Mouse (Mus musculus): ENCODE results near the gene Rab3ip. TPM values are rescaled to one million over a fixed set of nuclear protein-coding genes. Genes with fewer than 3 reads are reported as not detected.

Rab3ip gene
- polyA plus RNA-seq, 1 experiment from 2014 or later = 45.7 TPM

DNA sequence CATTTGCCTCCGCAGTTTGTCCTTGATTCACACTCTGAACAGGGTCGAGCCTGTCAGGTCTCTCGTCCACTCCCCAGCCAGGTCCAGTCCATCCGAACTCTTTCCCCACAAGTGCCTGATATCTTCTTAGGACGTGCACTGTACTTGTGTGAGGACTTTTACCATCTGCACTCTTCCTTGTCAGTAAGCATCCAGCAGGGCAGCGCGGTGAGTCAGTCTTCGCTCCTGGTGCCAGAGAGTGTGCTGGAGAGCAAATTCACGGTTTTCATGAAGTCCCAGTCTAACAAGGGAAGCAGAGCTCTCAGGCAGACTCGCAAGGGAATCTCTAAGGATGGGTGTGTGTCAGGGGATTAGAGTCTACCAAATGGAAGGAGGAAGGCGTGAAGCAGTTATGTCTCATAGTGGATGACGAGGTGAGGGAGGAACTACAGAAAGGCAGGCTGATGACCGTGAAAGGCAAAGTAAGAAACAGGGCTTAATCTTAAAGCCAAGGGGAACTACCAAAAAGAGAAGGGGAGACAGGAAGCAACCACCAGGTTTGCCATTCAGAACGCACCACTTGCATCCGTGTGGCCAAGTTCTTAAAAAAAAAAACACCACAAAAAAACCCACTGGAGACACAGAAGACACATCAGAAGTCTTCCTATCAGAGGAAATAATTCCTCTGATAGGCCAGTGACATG is 18.9 kb downstream of the Rab3ip start:
- ATAC-seq (replicated peaks; ENCODE audit: low FRiP score) (no peak), DNase-seq (ENCODE audit: low spot score) (no peak)
- Histone ChIP-seq H3K4me3 (ENCODE audit: low read depth, low read length) (no peak overlapping the region), H3K4me2 (ENCODE audit: low read depth, low read length, severe bottlenecking) (no peak overlapping the region), H3K9ac (ENCODE audit: low read length) (no peak overlapping the region), H3K27ac (ENCODE audit: low read depth, low read length) (no peak overlapping the region), H3K4me1 (replicated peaks; ENCODE audit: control insufficient read depth, insufficient read depth, low read length) (no peaks in the 10 kb centered on the region), H3K27me3 (ENCODE audit: control insufficient read depth, insufficient read depth, low read length) (no peaks in the 10 kb centered on the region), H3K9me3 (ENCODE audit: control insufficient read depth, low read length) (no peaks in the 10 kb centered on the region), H3K36me3 (ENCODE audit: control insufficient read depth, insufficient read depth, low read length) (no peaks in the 10 kb centered on the region; the same call in 1 of the 2 replicates)
- WGBS = 90% methylated on average over 15 of the region's 15 CpGs

DNA sequence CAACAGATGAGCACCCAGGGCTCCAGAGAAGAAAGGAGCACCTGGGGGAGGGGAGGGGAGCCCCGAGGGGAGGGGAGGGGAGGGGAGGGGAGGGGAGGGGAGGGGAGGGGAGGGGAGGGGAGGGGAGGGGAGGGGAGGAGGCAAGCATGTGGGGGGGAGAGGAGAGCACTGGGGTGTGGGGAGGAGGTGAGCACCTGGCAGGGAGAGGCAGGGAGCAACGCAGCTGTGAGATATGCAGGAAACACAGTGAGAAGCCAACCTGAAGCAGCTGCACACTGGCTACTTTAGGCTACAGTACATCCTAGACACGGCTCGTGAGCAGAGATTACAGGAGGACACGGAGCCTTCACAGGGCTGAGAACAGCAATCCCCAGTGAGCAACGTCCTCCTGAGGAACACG is 19.6 kb downstream of the Rab3ip start:
- 88% methylated on average over 6 of the region's 7 CpGs for WGBS

DNA sequence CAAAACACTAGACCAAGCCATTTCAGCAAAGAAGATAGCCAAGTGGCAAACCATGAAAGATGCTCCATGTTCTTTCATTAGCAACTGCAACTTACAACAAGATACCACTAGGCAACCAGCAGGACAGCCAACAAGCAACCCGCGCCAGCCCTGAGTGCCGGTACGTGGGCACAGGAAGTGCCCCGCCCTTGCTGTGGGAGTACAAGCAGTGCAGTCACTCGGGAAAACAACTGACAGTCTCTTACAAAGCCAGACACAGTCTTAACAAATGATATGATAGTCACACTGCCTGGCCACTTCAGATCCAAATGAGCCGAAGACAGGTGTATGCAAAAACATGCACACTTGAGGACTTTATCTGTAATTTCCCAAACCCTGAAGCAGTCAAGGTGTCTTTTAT is 20.1 kb downstream of the Rab3ip start:
- Histone ChIP-seq H3K27ac (ENCODE audit: low read depth, low read length) (no peak overlapping the region), H3K9me3 (ENCODE audit: control insufficient read depth, low read length) (no peaks in the 10 kb centered on the region), H3K36me3 (ENCODE audit: control insufficient read depth, insufficient read depth, low read length) (no peaks in the 10 kb centered on the region; the same call in 1 of the 2 replicates), H3K4me3 (ENCODE audit: low read depth, low read length) (no peak overlapping the region), H3K4me1 (replicated peaks; ENCODE audit: control insufficient read depth, insufficient read depth, low read length) (no peaks in the 10 kb centered on the region), H3K4me2 (ENCODE audit: low read depth, low read length, severe bottlenecking) (no peak overlapping the region), H3K9ac (ENCODE audit: low read length) (no peak overlapping the region), H3K27me3 (ENCODE audit: control insufficient read depth, insufficient read depth, low read length) (no peaks in the 10 kb centered on the region)
- no peak for DNase-seq (ENCODE audit: low spot score)
- 86% methylated on average over 7 of the region's 7 CpGs for WGBS
- no peak for ATAC-seq (replicated peaks; ENCODE audit: low FRiP score)

More for the DNA sequence above, 19.6 kb downstream of the Rab3ip start:
- H3K4me2 ChIP-seq (ENCODE audit: low read depth, low read length, severe bottlenecking) = no peak overlapping the region
- H3K9me3 ChIP-seq (ENCODE audit: control insufficient read depth, low read length) = no peaks in the 10 kb centered on the region
- H3K36me3 ChIP-seq (ENCODE audit: control insufficient read depth, insufficient read depth, low read length) = no peaks in the 10 kb centered on the region; the same call in 1 of the 2 replicates
- no peaks in the 10 kb centered on the region for H3K27me3 ChIP-seq (ENCODE audit: control insufficient read depth, insufficient read depth, low read length)
- no peak for DNase-seq (ENCODE audit: low spot score)
- H3K27ac ChIP-seq (ENCODE audit: low read depth, low read length) = no peak overlapping the region
- H3K9ac ChIP-seq (ENCODE audit: low read length) = no peak overlapping the region
- no peak overlapping the region for H3K4me3 ChIP-seq (ENCODE audit: low read depth, low read length)
- no peak for ATAC-seq (replicated peaks; ENCODE audit: low FRiP score)
- no peaks in the 10 kb centered on the region for H3K4me1 ChIP-seq (replicated peaks; ENCODE audit: control insufficient read depth, insufficient read depth, low read length)

DNA sequence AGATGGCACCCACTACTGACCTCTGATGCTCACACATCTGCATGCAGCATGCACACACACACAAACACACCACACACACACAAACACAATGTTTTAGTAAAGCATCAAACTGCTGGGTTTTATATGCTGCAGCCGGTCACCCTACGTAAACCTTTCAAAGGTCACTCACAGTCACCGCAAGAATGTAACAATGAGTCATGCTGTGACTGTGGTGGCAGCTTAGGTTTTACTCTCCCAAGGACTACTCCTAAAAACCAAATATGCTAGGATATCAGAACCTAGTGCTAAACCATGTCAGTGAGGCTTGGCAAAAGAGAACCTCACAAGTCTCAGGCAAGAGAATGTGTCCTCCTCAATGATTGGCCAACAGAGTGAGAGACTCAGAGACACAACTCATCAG is 21.7 kb downstream of the Rab3ip start:
- Histone ChIP-seq H3K9me3 (ENCODE audit: control insufficient read depth, low read length) (no peaks in the 10 kb centered on the region), H3K27ac (ENCODE audit: low read depth, low read length) (no peak overlapping the region), H3K4me1 (replicated peaks; ENCODE audit: control insufficient read depth, insufficient read depth, low read length) (no peaks in the 10 kb centered on the region), H3K4me2 (ENCODE audit: low read depth, low read length, severe bottlenecking) (no peak overlapping the region), H3K36me3 (ENCODE audit: control insufficient read depth, insufficient read depth, low read length) (no peaks in the 10 kb centered on the region; the same call in 1 of the 2 replicates), H3K4me3 (ENCODE audit: low read depth, low read length) (no peak overlapping the region), H3K9ac (ENCODE audit: low read length) (no peak overlapping the region), H3K27me3 (ENCODE audit: control insufficient read depth, insufficient read depth, low read length) (no peaks in the 10 kb centered on the region)
- 91% methylated on average over 3 of the region's 3 CpGs for WGBS
- DNase-seq (ENCODE audit: low spot score) = no peak
- no peak for ATAC-seq (replicated peaks; ENCODE audit: low FRiP score)

DNA sequence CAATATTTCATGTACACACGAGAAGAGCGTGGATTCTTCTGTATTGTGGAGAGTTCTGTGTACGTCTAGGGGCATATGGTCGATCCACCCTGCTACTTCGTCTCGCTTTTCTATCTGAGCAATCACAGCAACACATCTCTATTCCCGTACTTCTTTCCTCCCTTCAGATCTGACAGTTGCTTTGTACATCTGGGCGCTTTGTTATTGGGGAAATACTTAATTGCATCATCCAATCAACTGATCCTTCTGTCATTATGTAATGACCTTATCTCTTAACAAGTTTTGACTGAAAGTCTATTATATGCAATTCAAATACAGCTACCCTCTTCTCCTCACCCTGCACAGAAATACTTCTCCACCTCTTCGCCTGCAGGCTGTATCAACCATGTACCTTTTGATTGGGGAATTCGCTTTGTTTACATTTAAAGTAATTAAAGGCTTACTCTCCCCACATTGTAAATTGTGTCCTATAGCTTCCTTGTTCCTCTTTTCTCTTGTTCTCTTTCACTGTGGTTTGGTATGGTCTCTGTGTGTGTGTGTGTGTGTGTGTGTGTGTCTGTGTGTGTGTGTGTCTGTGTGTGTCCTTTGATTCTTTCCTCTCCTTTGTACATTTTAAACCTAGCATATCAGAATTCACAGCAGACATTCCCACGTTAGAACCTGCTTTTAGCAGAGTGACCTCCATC is 24.0 kb downstream of the Rab3ip start:
- Histone ChIP-seq H3K9me3 (ENCODE audit: control insufficient read depth, low read length) (no peaks in the 10 kb centered on the region), H3K4me3 (ENCODE audit: low read depth, low read length) (no peak overlapping the region), H3K27me3 (ENCODE audit: control insufficient read depth, insufficient read depth, low read length) (no peaks in the 10 kb centered on the region), H3K27ac (ENCODE audit: low read depth, low read length) (no peak overlapping the region), H3K4me2 (ENCODE audit: low read depth, low read length, severe bottlenecking) (no peak overlapping the region), H3K4me1 (replicated peaks; ENCODE audit: control insufficient read depth, insufficient read depth, low read length) (no peaks in the 10 kb centered on the region), H3K9ac (ENCODE audit: low read length) (no peak overlapping the region), H3K36me3 (ENCODE audit: control insufficient read depth, insufficient read depth, low read length) (no peaks in the 10 kb centered on the region; the same call in 1 of the 2 replicates)
- ATAC-seq (replicated peaks; ENCODE audit: low FRiP score) (no peak), DNase-seq (ENCODE audit: low spot score) (no peak)
- WGBS = 87% methylated on average over 11 of the region's 11 CpGs

DNA sequence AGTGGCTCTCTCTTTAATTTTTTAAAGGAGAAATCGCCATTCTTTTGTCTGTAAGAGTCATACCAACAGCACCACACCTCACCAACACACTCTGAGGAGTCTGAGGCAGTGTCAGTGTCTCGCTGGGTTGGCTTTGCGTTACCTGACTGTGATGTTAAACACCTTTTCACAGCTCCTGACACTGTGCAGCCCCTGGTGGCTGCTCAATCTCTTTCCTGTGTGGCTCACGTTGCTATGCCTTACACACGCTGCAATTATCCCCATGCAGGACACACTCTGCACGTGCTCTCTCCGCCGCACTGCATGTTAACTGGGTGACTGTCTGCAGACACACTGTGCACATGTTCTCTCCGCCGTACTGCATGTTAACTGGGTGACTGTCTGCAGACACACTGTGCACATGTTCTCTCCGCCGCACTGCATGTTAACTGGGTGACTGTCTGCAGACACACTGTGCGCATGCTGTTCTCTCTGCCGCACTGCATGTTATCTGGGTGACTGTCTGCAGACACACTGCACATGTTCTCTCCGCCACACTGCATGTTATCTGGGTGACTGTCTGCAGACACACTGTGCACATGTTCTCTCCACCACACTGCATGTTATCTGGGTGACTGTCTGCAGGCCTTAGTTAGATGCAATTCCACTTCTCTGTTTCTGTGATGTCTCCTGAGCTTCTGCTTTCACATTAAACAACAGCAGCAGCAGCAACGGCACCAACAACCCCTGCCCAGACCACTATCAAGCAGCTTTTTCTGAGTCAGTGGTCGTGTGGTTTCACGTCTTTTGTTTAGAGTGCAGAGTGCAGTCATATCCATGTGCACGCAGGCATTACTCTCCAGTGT is 26.7 kb downstream of the Rab3ip start:
- ATAC-seq (replicated peaks; ENCODE audit: low FRiP score) (no peak), DNase-seq (ENCODE audit: low spot score) (no peak)
- H3K4me1 ChIP-seq (replicated peaks; ENCODE audit: control insufficient read depth, insufficient read depth, low read length) = no peaks in the 10 kb centered on the region
- no peak overlapping the region for H3K4me3 ChIP-seq (ENCODE audit: low read depth, low read length)
- no peaks in the 10 kb centered on the region for H3K9me3 ChIP-seq (ENCODE audit: control insufficient read depth, low read length)
- H3K27ac ChIP-seq (ENCODE audit: low read depth, low read length) = no peak overlapping the region
- no peak overlapping the region for H3K9ac ChIP-seq (ENCODE audit: low read length)
- no peaks in the 10 kb centered on the region for H3K36me3 ChIP-seq (ENCODE audit: control insufficient read depth, insufficient read depth, low read length)
- WGBS = 93% methylated on average over 19 of the region's 19 CpGs
- no peak overlapping the region for H3K4me2 ChIP-seq (ENCODE audit: low read depth, low read length, severe bottlenecking)
- H3K27me3 ChIP-seq (ENCODE audit: control insufficient read depth, insufficient read depth, low read length) = no peaks in the 10 kb centered on the region

DNA sequence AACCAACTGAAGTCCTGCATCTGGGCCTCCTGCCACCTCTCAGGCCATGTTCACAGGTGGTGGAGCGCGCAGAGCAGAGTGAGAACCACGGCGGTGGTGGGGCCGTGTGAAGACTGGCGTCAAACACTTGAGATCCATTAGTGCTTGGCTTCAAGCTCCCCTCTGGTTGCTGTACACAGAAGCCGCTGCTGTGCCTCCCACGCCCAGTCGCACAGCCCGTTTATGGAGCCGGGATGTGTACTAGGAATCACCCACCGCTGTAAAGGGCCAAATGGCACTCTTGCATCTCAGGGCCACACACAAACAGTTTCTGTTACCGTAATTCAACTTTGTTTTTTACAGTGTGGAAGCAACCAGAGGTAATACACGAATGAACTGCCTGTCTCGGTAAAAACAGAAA is 28.4 kb downstream of the Rab3ip start:
- Histone ChIP-seq H3K4me2 (ENCODE audit: low read depth, low read length, severe bottlenecking) (no peak overlapping the region), H3K9me3 (ENCODE audit: control insufficient read depth, low read length) (no peaks in the 10 kb centered on the region), H3K4me3 (ENCODE audit: low read depth, low read length) (no peak overlapping the region), H3K27ac (ENCODE audit: low read depth, low read length) (no peak overlapping the region), H3K27me3 (ENCODE audit: control insufficient read depth, insufficient read depth, low read length) (no peaks in the 10 kb centered on the region), H3K36me3 (ENCODE audit: control insufficient read depth, insufficient read depth, low read length) (no peaks in the 10 kb centered on the region), H3K4me1 (replicated peaks; ENCODE audit: control insufficient read depth, insufficient read depth, low read length) (no peaks in the 10 kb centered on the region), H3K9ac (ENCODE audit: low read length) (no peak overlapping the region)
- ATAC-seq (replicated peaks; ENCODE audit: low FRiP score) (no peak), DNase-seq (ENCODE audit: low spot score) (no peak)
- WGBS = 94% methylated on average over 15 of the region's 15 CpGs

DNA sequence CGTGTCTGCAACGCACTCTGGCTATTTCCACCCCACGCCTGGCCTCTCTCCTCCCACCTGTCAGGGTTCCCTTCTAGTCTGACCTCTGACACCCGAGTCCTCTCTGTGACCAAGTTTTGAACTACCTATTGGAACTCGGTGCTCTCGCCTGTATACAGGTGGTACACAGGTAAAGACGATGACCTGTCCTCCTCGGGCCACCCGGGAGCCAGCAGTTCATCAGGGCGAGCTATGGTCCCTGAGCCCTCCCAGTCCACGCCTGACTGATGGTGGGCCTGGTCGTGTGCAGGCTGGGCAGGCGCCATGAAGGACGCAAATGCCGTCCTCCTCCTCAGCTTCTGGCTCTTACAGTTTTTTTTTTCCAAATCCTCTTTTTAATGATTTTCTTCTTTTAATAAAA is 29.2 kb downstream of the Rab3ip start:
- H3K36me3 ChIP-seq (ENCODE audit: control insufficient read depth, insufficient read depth, low read length) = no peaks in the 10 kb centered on the region
- no peaks in the 10 kb centered on the region for H3K27me3 ChIP-seq (ENCODE audit: control insufficient read depth, insufficient read depth, low read length)
- no peak overlapping the region for H3K27ac ChIP-seq (ENCODE audit: low read depth, low read length)
- DNase-seq (ENCODE audit: low spot score) (no peak), ATAC-seq (replicated peaks; ENCODE audit: low FRiP score) (no peak)
- H3K4me1 ChIP-seq (replicated peaks; ENCODE audit: control insufficient read depth, insufficient read depth, low read length) = no peaks in the 10 kb centered on the region
- H3K4me3 ChIP-seq (ENCODE audit: low read depth, low read length) = no peak overlapping the region
- no peak overlapping the region for H3K4me2 ChIP-seq (ENCODE audit: low read depth, low read length, severe bottlenecking)
- H3K9ac ChIP-seq (ENCODE audit: low read length) = no peak overlapping the region
- H3K9me3 ChIP-seq (ENCODE audit: control insufficient read depth, low read length) = no peaks in the 10 kb centered on the region
- 94% methylated on average over 15 of the region's 15 CpGs for WGBS
